Mouse (Mus musculus) bone marrow, adult 2 months (tissue): Measurements from ENCODE around the gene Ssr1.

Source experiments
- CTCF ChIP-seq: fragments of 200-500 bp; IDR thresholded peaks from 2 replicates; pipeline ENCODE4 v1.5.1; 2011; ENCODE audit warnings: low read length, control low read depth; ENCODE audit not compliant: control insufficient read depth, insufficient read depth
- POLR2A ChIP-seq: fragments of 200-500 bp; IDR thresholded peaks from 2 replicates; pipeline ENCODE4 v1.6.1; 2011; ENCODE audit warnings: low read depth, mild to moderate bottlenecking, control low read depth, low read length, borderline replicate concordance; ENCODE audit not compliant: control insufficient read depth

DNA sequence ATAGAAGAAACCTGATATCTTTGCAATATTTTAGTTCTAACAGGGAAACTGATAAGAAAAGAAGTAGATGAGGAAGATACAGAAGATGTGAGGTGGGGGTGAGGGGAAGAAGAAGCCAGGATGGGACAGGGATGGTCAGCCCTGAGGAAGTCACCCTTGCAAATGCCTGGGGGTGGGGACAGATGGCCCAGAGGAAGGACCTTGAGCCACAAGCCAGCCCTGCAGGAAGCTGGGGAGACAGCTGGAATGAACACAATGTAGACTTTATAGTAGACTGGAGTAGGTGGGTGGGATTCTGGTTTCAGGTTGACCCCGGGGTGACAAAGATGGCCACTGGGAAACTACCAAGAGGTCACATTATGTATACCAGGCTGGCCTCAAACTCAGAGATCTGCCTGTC is 39.7 kb downstream of the Ssr1 start:
- TF ChIP-seq POLR2A (no peak), CTCF (no peak)
